Mouse (Mus musculus) bone marrow macrophage, adult 2 months (primary cell): ENCODE data around the gene Slc10a4. TPM values are rescaled to one million over a fixed set of nuclear protein-coding genes. Genes with fewer than 3 reads are reported as not detected.
"Not testable (repeated sequence)": the region's sequence is repeated elsewhere in the genome, so short reads cannot be mapped to it uniquely, and the experiment has no call there.

ENCODE experiments used
- H3K27ac ChIP-seq: 2 replicates; pipeline ENCODE4 v1.5.1; 2012; ENCODE audit warnings: low read depth, low read length; ENCODE audit not compliant: insufficient read depth
- H3K4me1 ChIP-seq: 2 replicates; pipeline ENCODE4 v1.6.1; 2012; ENCODE audit warnings: low read length; ENCODE audit not compliant: control insufficient read depth, insufficient read depth
- H3K4me3 ChIP-seq: 2 replicates; pipeline ENCODE4 v1.5.1; 2012; ENCODE audit warnings: mild to moderate bottlenecking, low read length, moderate library complexity; ENCODE audit not compliant: insufficient read depth
- CTCF ChIP-seq: IDR thresholded peaks from 2 replicates; pipeline ENCODE4 v1.5.1; 2012; ENCODE audit warnings: low read depth, mild to moderate bottlenecking, low read length, moderate library complexity
- POLR2A ChIP-seq: IDR thresholded peaks from 2 replicates; pipeline ENCODE4 v1.6.1; 2012; ENCODE audit warnings: mild to moderate bottlenecking, low read depth, low read length, borderline replicate concordance
- polyA plus RNA-seq: library from polyadenylated mRNA; stranded (reverse); fragments of >200 nt; gene quantifications from 2 replicates; pipeline ENCODE4 v1.2.4, GENCODE M21; 2012; ENCODE audit not compliant: missing spikeins, insufficient read depth, insufficient read length

The Slc10a4 gene
- polyA plus RNA-seq, 1 experiment, result not detected

DNA sequence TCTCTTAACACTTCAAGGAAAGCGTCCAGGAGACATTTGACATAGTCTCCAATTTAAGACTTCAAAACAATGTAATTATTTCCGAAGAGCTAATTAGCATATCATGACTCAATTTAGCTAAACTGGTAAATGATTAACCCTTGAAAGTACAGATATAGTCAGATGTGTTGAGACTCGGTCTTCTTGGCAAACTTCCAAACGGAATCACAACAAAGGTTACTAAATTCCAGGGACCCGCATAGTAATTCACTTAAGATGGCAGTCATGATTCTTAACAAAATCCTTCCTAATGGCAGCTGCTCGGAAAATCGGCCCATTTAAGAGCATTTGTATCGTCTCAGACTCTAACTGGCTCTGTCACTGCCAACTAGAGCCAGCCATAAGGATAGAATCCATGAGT is 16.9 kb upstream of the Slc10a4 start:
- no peaks in the 10 kb centered on the region for H3K4me1 ChIP-seq
- H3K27ac ChIP-seq, result no peak overlapping the region
- no peak for TF ChIP-seq POLR2A
- no peak for TF ChIP-seq CTCF
- no peak overlapping the region for H3K4me3 ChIP-seq

DNA sequence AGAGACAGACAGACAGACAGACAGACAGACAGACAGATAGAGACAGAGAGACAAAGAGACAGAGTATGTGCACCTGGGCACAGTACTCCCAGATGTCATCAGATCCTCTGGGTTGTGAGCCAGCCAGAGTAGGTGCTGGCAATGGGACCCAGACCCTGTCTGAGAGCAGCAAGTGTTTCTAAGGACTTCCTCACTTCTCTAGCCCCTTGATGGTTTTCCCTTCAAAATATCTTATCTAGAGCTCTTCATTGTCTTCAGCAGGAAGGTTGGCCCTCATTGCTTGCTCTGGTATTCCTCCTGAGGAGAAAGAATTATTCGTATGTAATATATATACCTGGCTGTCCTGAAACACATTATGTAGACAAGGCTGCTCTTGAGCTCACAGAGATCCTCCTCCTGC is 14.2 kb upstream of the Slc10a4 start:
- Histone ChIP-seq H3K27ac (no peak overlapping the region), H3K4me3 (no peak overlapping the region), H3K4me1 (no peaks in the 10 kb centered on the region)
- TF ChIP-seq POLR2A (no peak), CTCF (no peak)

DNA sequence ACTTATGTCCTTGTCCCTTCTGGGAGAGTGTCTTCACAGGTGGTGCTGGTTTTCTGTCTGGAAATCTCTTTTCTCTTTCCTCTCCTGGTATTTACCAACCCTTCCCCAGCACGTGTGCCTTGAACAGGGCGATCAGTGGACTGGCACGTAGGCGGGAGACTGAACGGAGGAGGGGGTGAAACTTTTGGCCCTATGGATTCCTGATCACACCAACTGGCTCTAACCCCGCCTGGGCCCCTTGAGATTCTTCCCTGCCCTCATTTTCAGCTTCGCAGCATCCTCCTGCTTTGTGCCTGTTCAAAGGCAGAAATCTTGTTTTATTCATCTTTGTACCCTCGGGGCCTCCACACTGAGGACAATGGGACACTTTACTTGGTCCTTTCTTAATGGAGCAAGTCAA is 12.3 kb upstream of the Slc10a4 start:
- H3K27ac ChIP-seq, result no peak overlapping the region
- no peaks in the 10 kb centered on the region for H3K4me1 ChIP-seq
- TF ChIP-seq CTCF, result no peak
- TF ChIP-seq POLR2A, result no peak
- H3K4me3 ChIP-seq, result no peak overlapping the region

DNA sequence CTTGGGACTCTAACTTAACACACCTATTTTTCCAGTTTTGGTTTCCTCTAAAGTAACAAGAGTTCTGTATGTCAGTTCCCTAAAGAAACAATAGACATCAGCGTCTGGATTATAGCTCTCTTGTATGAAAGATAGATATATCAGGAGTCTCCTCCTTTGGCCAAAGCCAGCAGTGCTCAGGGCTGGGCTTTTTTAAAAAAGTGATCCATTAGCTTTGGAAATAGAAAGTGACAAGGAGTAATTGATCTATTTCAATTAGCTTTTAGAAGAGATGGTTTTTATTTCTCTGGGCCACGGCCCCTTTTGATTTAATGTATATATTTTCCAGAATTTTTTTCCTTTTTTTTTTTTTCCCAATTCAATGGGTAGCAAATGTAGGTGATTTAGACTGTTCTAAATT is 11.8 kb upstream of the Slc10a4 start:
- no peak overlapping the region for H3K4me3 ChIP-seq
- H3K27ac ChIP-seq, result no peak overlapping the region
- TF ChIP-seq POLR2A (no peak), CTCF (no peak)
- H3K4me1 ChIP-seq, result no peaks in the 10 kb centered on the region

DNA sequence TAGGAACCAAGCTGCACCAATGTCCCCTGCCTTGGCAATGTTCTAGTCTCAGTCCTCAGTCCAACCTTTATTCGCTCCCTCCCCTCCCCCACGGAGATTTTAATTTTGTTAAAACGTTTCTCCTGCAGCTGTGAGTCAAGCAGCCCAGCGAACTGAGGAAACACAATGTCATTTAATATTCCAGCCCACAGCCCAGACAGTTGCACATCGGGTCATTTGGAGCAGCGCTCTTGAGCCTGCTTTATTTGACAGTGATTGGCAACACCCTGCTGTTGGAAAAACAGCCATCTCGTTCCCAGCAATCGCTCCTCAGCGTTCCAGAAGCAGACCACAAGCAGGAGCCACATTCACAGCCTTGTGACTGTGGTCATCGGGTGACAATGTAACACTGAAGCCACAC is 11.3 kb upstream of the Slc10a4 start:
- TF ChIP-seq CTCF (no peak), POLR2A (no peak)
- no peak overlapping the region for H3K4me3 ChIP-seq
- no peaks in the 10 kb centered on the region for H3K4me1 ChIP-seq
- no peak overlapping the region for H3K27ac ChIP-seq

DNA sequence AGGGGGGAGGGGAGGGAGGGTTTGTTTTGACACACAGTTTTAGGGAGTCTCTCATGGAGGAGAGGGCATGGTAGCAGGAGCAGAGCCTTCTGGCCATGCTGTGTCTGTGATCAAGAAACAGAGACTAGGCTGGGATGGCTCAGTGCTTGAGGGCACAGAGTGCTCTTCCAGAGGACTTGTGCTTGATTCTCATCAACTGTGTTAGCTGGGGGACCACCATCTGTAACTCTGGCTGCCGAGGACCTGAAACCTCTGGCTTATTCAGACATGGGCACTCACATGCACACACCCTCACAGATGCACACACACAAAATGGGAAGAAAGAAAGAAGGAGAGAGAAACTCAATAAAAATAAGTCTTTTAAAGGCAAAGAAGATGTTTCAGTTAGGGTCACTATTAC is 8.1 kb upstream of the Slc10a4 start:
- not testable (repeated sequence) for H3K4me1 ChIP-seq, H3K4me3 ChIP-seq, H3K27ac ChIP-seq

DNA sequence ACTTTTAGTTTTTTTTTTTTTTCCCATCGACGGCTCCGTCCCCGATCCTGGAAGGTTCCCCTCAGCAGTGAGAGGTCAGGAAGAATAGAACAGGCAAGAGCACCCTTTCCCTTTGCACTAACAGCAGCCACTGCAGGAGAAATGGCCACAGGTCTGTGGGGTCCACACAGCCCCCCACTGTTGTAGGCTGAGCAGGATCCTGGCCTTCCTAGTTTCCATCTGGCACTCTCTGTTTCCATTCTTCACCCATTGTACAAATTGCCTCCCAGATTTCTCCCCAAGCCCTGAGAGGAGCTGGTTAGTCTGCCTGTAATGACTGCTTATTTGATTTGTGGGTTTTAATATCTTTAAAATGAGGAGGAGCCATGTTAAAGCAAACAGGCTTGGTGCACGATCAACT is 2.6 kb upstream of the Slc10a4 start:
- TF ChIP-seq POLR2A, result no peak
- TF ChIP-seq CTCF, result no peak
- H3K4me3 ChIP-seq, result no peak overlapping the region
- no peaks in the 10 kb centered on the region for H3K4me1 ChIP-seq
- H3K27ac ChIP-seq, result no peak overlapping the region

DNA sequence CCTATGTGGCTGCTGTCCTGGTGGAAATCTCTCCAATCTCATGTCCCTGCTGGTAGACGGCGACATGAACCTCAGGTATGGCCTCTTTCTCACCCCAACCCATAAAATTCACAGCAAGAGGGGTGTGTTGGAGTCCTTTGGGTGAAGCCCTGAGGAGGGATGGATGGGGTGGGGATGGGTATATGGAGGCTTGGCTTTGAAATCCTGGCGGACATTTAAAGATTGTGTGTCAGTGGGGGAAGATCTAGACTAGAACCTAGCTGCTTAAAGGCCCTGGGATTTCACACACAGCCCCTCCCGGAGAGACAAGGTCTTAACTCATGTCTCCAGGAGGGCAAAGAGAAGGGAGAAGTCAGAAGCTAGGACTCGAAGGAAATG is 888 bp downstream of the Slc10a4 start:
- Histone ChIP-seq H3K27ac (no peak overlapping the region), H3K4me3 (no peak overlapping the region), H3K4me1 (no peaks in the 10 kb centered on the region)
- TF ChIP-seq CTCF (no peak), POLR2A (no peak)

DNA sequence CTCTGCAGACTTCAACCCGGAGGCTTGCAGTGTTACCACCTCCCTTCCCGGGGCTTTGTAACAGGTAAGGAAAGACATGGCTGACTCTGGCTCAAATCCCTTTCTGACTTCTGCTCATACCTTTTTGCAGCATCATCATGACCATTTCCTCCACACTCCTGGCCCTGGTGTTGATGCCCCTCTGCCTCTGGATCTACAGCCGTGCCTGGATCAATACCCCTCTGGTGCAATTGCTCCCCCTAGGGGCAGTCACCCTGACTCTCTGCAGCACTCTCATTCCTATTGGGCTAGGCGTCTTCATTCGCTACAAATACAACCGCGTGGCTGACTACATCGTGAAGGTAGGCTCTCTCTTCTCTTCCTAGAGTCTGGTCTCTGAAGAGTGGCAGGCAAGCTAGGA is 1.5 kb downstream of the Slc10a4 start:
- H3K4me1 ChIP-seq, H3K4me3 ChIP-seq, H3K27ac ChIP-seq: not testable (repeated sequence)

DNA sequence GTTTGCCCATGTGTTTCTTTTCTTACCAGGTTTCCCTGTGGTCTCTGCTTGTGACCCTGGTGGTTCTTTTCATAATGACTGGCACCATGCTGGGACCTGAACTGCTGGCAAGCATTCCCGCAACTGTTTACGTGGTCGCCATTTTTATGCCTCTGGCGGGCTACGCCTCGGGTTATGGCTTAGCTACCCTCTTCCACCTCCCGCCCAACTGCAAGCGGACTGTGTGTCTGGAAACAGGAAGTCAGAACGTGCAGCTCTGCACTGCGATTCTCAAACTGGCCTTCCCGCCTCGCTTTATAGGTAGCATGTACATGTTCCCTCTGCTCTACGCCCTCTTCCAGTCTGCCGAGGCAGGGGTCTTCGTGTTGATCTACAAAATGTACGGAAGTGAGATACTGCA is 5.1 kb downstream of the Slc10a4 start:
- not testable (repeated sequence) for H3K27ac ChIP-seq, H3K4me3 ChIP-seq, H3K4me1 ChIP-seq

DNA sequence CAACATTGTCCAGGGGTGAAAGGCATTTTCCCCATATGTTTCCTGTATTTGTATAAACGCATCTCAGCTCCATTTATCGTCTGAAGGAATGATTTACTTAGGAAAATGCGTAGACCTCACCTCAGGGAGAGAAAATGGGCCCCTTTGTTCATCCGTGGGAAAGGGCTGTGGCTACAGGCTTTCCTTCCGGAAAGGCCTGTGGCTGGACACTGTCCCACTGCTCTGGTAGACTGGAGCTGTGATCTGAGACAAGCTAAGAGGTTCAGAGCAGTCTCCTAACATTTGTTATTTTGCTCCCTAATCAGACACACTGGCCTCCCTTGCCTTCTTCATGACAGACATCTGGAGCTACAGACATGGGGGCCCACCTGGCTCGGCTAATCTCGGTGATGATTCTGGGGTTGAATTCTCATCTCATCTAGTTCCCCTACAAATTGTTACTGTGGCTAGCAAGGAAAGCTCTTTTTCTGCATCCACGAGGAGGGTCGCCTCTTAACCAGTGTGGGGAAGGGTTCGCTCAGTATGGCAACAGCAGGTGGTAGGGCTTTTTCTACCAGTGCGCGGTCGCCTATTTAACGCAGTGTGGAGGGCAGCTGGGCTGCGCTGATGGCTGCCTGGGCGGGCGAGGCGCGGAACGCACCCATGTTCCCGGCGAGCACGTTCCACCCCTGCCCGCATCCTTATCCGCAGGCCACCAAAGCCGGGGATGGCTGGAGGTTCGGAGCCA is 6.4 kb downstream of the Slc10a4 start:
- H3K4me1 ChIP-seq, H3K4me3 ChIP-seq, H3K27ac ChIP-seq: not testable (repeated sequence)

DNA sequence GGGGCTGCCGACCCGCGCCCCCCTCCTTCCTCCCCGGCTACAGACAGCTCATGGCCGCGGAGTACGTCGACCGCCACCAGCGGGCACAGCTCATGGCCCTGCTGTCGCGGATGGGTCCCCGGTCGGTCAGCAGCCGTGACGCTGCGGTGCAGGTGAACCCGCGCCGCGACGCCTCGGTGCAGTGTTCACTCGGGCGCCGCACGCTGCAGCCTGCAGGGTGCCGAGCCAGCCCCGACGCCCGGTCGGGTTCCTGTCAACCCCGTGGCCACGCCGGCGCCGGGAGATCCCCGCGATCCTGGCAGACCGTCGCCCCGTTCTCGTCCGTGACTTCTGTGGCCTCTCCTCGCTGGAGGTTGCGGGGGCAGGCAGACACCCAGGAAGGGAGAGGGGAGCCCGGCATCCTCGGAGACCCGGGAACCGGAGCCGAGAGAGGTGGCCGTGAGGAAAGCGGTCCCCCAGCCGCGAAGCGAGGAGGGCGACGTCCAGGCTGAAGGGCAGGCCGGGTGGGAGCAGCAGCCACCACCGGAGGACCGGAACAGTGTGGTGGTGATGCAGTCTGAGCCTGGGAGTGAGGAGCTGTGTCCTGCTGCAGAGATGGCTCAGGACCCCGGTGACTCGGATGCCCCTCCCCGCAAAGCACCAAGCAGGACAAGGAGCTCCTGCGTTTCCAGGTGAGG is 7.1 kb downstream of the Slc10a4 start:
- peak overlapping the region; percentile 46 for H3K4me3 ChIP-seq
- not testable (repeated sequence) for H3K4me1 ChIP-seq, H3K27ac ChIP-seq
